Mouse (Mus musculus) MEL (cell line): ENCODE measurements at regions not wholly inside any gene's neighbourhood (a gene's known extent, or its start where the extent isn't known, plus 50 kb on each side); places are given as distances from the start of the nearest gene placed in this dataset.

ENCODE experiments used
- DNase-seq: peaks from one replicate; pipeline ENCODE4 v3.0.0; 2011; ENCODE audit warnings: low read depth, low spot score
- H3K27ac ChIP-seq: 2 replicates; pipeline ENCODE4 v1.5.1; 2012; ENCODE audit warnings: low read depth, mild to moderate bottlenecking, control low read depth, low read length, moderate library complexity; ENCODE audit not compliant: control insufficient read depth
- H3K27me3 ChIP-seq, 2 experiments: fragments of 150-350 bp in 1 of 2; sonication (generic) in 1 of 2; 2 replicates each; pipeline ENCODE4 v1.6.1; 2012; ENCODE audit warnings: low read length in 2 of 2, mild to moderate bottlenecking in 2 of 2, improper control_type of control experiment in 1 of 2, moderate library complexity in 1 of 2; ENCODE audit not compliant: insufficient read depth in 2 of 2, control insufficient read depth in 1 of 2
- H3K36me3 ChIP-seq, 2 experiments: 2 replicates each; pipeline ENCODE4 v1.6.1; 2012 to 2014; ENCODE audit warnings: low read length in 2 of 2, improper control_type of control experiment in 1 of 2, inconsistent platforms in 1 of 2, mild to moderate bottlenecking in 1 of 2; ENCODE audit not compliant: insufficient read depth in 2 of 2, control insufficient read depth in 1 of 2
- H3K4me1 ChIP-seq, 2 experiments: fragments of 150-350 bp in 1 of 2; sonication (generic) in 1 of 2; 2 replicates each; pipeline ENCODE4 v1.6.1; 2012; ENCODE audit warnings: low read length in 2 of 2, improper control_type of control experiment in 1 of 2, mild to moderate bottlenecking in 1 of 2; ENCODE audit not compliant: insufficient read depth in 2 of 2, control insufficient read depth in 1 of 2
- H3K4me3 ChIP-seq, 2 experiments: fragments of 150-350 bp in 1 of 2; sonication (generic) in 1 of 2; 2 replicates each; pipeline ENCODE4 v1.5.1; 2012; ENCODE audit warnings: low read depth in 2 of 2, low read length in 2 of 2, mild to moderate bottlenecking in 2 of 2, moderate library complexity in 2 of 2, control low read depth in 1 of 2, improper control_type of control experiment in 1 of 2; ENCODE audit not compliant: control insufficient read depth in 1 of 2, insufficient read depth in 1 of 2
- H3K79me2 ChIP-seq: 2 replicates; pipeline ENCODE4 v1.6.1; 2012; ENCODE audit warnings: mild to moderate bottlenecking, low read length, moderate library complexity; ENCODE audit not compliant: control insufficient read depth, poor library complexity, insufficient read depth
- H3K9ac ChIP-seq: 2 replicates; pipeline ENCODE4 v1.6.1; 2012; ENCODE audit warnings: low read depth, mild to moderate bottlenecking, control low read depth, low read length, moderate library complexity; ENCODE audit not compliant: control insufficient read depth, poor library complexity, severe bottlenecking
- H3K9me3 ChIP-seq: fragments of 150-350 bp; sonication (generic); replicated peaks from 2 replicates; pipeline ENCODE4 v1.6.1; 2012; ENCODE audit warnings: mild to moderate bottlenecking, low read length, improper control_type of control experiment, moderate library complexity; ENCODE audit not compliant: insufficient read depth
- CHD2 ChIP-seq: IDR thresholded peaks from 2 replicates; pipeline ENCODE4 v1.6.1; 2011; ENCODE audit warnings: low read length, improper control_type of control experiment
- CTCF ChIP-seq, 3 experiments: IDR thresholded peaks in 2 of 3; conservative IDR thresholded peaks in 1 of 3; 2 replicates each; pipeline ENCODE4 v1.5.1; 2011 to 2012; ENCODE audit warnings: low read length in 3 of 3, low read depth in 2 of 3, mild to moderate bottlenecking in 2 of 3, improper control_type of control experiment in 1 of 3, inconsistent platforms in 1 of 3, mixed read lengths in 1 of 3, moderate library complexity in 1 of 3; ENCODE audit not compliant: control insufficient read depth in 1 of 3, insufficient read depth in 1 of 3, poor library complexity in 1 of 3, severe bottlenecking in 1 of 3
- ELF1 ChIP-seq: IDR thresholded peaks from 2 replicates; pipeline ENCODE4 v1.6.1; 2014; ENCODE audit warnings: low read depth, mild to moderate bottlenecking, inconsistent platforms, low read length, improper control_type of control experiment, moderate library complexity
- EP300 ChIP-seq, 2 experiments: IDR thresholded peaks; 2 replicates each; pipeline ENCODE4 v1.6.1; 2011; ENCODE audit warnings: improper control_type of control experiment in 2 of 2, low read length in 2 of 2, low read depth in 1 of 2, mild to moderate bottlenecking in 1 of 2
- GABPA ChIP-seq: IDR thresholded peaks from 2 replicates; pipeline ENCODE4 v1.6.1; 2012; ENCODE audit warnings: low read depth, mild to moderate bottlenecking, inconsistent platforms, low read length, improper control_type of control experiment, moderate library complexity
- HCFC1 ChIP-seq: IDR thresholded peaks from 2 replicates; pipeline ENCODE4 v1.6.1; 2012; ENCODE audit warnings: low read depth, mild to moderate bottlenecking, inconsistent platforms, low read length, improper control_type of control experiment, moderate library complexity
- KAT2A ChIP-seq: conservative IDR thresholded peaks from 2 replicates; pipeline ENCODE4 v1.6.1; 2012; ENCODE audit warnings: low read depth, low read length, improper control_type of control experiment, inconsistent platforms
- MAZ ChIP-seq: IDR thresholded peaks from 2 replicates; pipeline ENCODE4 v1.6.1; 2012; ENCODE audit warnings: low read depth, mild to moderate bottlenecking, inconsistent platforms, low read length, improper control_type of control experiment
- MEF2A ChIP-seq: IDR thresholded peaks from 2 replicates; pipeline ENCODE4 v1.6.1; 2014; ENCODE audit warnings: low read depth, mild to moderate bottlenecking, inconsistent platforms, low read length, improper control_type of control experiment; ENCODE audit not compliant: poor library complexity, insufficient replicate concordance, severe bottlenecking; ENCODE audit errors: extremely low read depth
- MYC ChIP-seq: IDR thresholded peaks from 2 replicates; pipeline ENCODE4 v1.6.1; 2011; ENCODE audit warnings: low read depth, mild to moderate bottlenecking, low read length, improper control_type of control experiment, moderate library complexity
- NELFE ChIP-seq: IDR thresholded peaks from 2 replicates; pipeline ENCODE4 v1.6.1; 2011; ENCODE audit warnings: low read depth, low read length, improper control_type of control experiment
- NRF1 ChIP-seq: IDR thresholded peaks from 2 replicates; pipeline ENCODE4 v1.6.1; 2014; ENCODE audit warnings: low read depth, mild to moderate bottlenecking, inconsistent platforms, low read length, improper control_type of control experiment, moderate library complexity; ENCODE audit not compliant: poor library complexity, insufficient read depth, severe bottlenecking
- POLR2AphosphoS5 ChIP-seq: IDR thresholded peaks from 2 replicates; pipeline ENCODE4 v1.6.1; 2012; ENCODE audit warnings: low read depth, borderline replicate concordance, mild to moderate bottlenecking, inconsistent platforms, low read length, moderate library complexity, mixed read lengths
- RAD21 ChIP-seq: IDR thresholded peaks from 2 replicates; pipeline ENCODE4 v1.6.1; 2011; ENCODE audit warnings: mild to moderate bottlenecking, low read depth, low read length, improper control_type of control experiment
- SMC3 ChIP-seq: IDR thresholded peaks from 2 replicates; pipeline ENCODE4 v1.6.1; 2011; ENCODE audit warnings: low read depth, low read length, improper control_type of control experiment
- TAL1 ChIP-seq: IDR thresholded peaks from 2 replicates; pipeline ENCODE4 v1.6.1; 2012; ENCODE audit warnings: mild to moderate bottlenecking, inconsistent platforms, low read length, moderate library complexity, mixed read lengths
- USF1 ChIP-seq: IDR thresholded peaks from 2 replicates; pipeline ENCODE4 v1.6.1; 2014; ENCODE audit warnings: low read depth, mild to moderate bottlenecking, inconsistent platforms, low read length, improper control_type of control experiment, moderate library complexity
- USF2 ChIP-seq, 2 experiments: IDR thresholded peaks; 2 replicates each; pipeline ENCODE4 v1.6.1; 2011 to 2012; ENCODE audit warnings: improper control_type of control experiment in 2 of 2, low read length in 2 of 2, borderline replicate concordance in 1 of 2, inconsistent platforms in 1 of 2, low read depth in 1 of 2, mild to moderate bottlenecking in 1 of 2; ENCODE audit not compliant: insufficient read depth in 1 of 2
- ZC3H11A ChIP-seq: IDR thresholded peaks from 2 replicates; pipeline ENCODE4 v1.6.1; 2012; ENCODE audit warnings: low read depth, mild to moderate bottlenecking, inconsistent platforms, low read length, improper control_type of control experiment
- ZMIZ1 ChIP-seq: IDR thresholded peaks from 2 replicates; pipeline ENCODE4 v1.6.1; 2012; ENCODE audit warnings: low read depth, mild to moderate bottlenecking, inconsistent platforms, low read length, improper control_type of control experiment, moderate library complexity

- Histone ChIP-seq H3K36me3 (no peaks in the 10 kb centered on the region), H3K4me1 (no peaks in the 10 kb centered on the region), H3K27me3 (no peaks in the 10 kb centered on the region), H3K27ac (no peak overlapping the region), H3K9me3 (no peaks in the 10 kb centered on the region)
- TF ChIP-seq EP300 (IDR thresholded peaks at IDR 0.05; ENCODE audit: low read depth in 1 of 2, low read length in 2 of 2) (no peak), KAT2A (no peak), HCFC1 (no peak), NELFE (no peak), ZC3H11A (no peak), USF1 (no peak), MAZ (no peak), ELF1 (no peak), CTCF (IDR thresholded peaks at IDR 0.05 in 2 of 3, conservative IDR thresholded peaks at IDR 0.05 in 1 of 3; ENCODE audit: control insufficient read depth in 1 of 3, insufficient read depth in 1 of 3, low read depth in 2 of 3, low read length in 3 of 3, poor library complexity in 1 of 3, severe bottlenecking in 1 of 3) (no peak), POLR2AphosphoS5 (no peak), ZMIZ1 (no peak), MEF2A (no peak), GABPA (no peak), USF2 (IDR thresholded peaks at IDR 0.05; ENCODE audit: borderline replicate concordance in 1 of 2, insufficient read depth in 1 of 2, low read depth in 1 of 2, low read length in 2 of 2) (no peak), MYC (no peak)
- TF ChIP-seq, all 39 proteins: peak for 0
- no peak overlapping the region for H3K4me3 ChIP-seq
- H3K79me2 ChIP-seq, result no peaks in the 10 kb centered on the region
- no peak overlapping the region for H3K9ac ChIP-seq
- no peak for DNase-seq
Observed at GRCm38 (mm10) chr15:49484582-49484981, 4400.1 kb upstream of the Gm7489 start.

DNA sequence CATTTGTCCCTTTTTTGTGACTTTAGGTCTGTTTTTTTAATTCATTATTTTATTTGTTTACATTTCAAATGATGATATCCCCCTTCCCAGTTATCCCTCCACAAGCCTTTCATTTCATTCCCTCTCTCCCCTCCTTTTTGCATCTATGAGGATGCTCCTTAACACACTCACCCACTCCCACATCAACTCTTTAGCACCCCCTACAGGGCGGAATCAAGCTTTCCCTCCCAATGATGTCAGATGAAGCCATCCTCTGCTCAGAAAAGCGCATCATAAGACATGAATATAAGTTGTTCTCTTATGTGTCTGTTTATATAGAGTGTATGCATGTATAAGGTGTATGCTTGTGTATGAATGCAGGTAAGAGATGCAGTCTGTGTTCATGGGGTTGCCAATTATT, 4391.9 kb upstream of the Gm7489 start:
- Histone ChIP-seq H3K27me3 (no peaks in the 10 kb centered on the region), H3K4me1 (no peaks in the 10 kb centered on the region), H3K36me3 (no peaks in the 10 kb centered on the region), H3K27ac (no peak overlapping the region), H3K4me3 (no peak overlapping the region), H3K79me2 (no peaks in the 10 kb centered on the region), H3K9ac (no peak overlapping the region)
- DNase-seq, result peak; percentile 47
- TF ChIP-seq SMC3 (peak; percentile 60), NRF1 (no peak), MEF2A (no peak), CHD2 (no peak), RAD21 (peak; percentile 60), TAL1 (no peak), ZC3H11A (peak; percentile 25; the same call in 1 of the 2 replicates), CTCF (IDR thresholded peaks at IDR 0.05 in 2 of 3, conservative IDR thresholded peaks at IDR 0.05 in 1 of 3; ENCODE audit: control insufficient read depth in 1 of 3, insufficient read depth in 1 of 3, low read depth in 2 of 3, low read length in 3 of 3, poor library complexity in 1 of 3, severe bottlenecking in 1 of 3) (peak; percentile 29 to 63 (median 34); a peak in 4 of 6 replicates), ZMIZ1 (no peak)
- TF ChIP-seq, all 39 proteins: peak for 4
- H3K9me3 ChIP-seq, result no peaks in the 10 kb centered on the region
